Comparison of ENCODE assay signal across 8 mouse cellular contexts in genomic region chr2:101628297-101629236, GRCm38 (mm10). TPM values are rescaled to one million over a fixed set of nuclear protein-coding genes. Genes with fewer than 3 reads are reported as not detected.
DNase-seq lines count a peak whose midpoint lies in the region; ATAC-seq lines count a peak whose summit lies in the region.

No protein-coding gene starts in this region.

- H3K9me3 ChIP-seq in embryonic facial prominence, embryonic 12.5 days, result no peaks in the 10 kb centered on the region
- H3K9me3 ChIP-seq in limb, embryonic 11.5 days (ENCODE audit: control insufficient read depth, low read length), result no peaks in the 10 kb centered on the region
- H3K9me3 ChIP-seq in midbrain, embryonic 14.5 days (ENCODE audit: control insufficient read depth, low read length), result no peaks in the 10 kb centered on the region

- peaks cover 7% of the 10 kb centered on the region for H3K4me1 ChIP-seq in embryonic facial prominence, embryonic 12.5 days
- no peaks in the 10 kb centered on the region for H3K4me1 ChIP-seq in limb, embryonic 11.5 days (ENCODE audit: control insufficient read depth, insufficient read depth, low read length)
- H3K4me1 ChIP-seq in midbrain, embryonic 14.5 days (ENCODE audit: control insufficient read depth, insufficient read depth, low read length), result no peaks in the 10 kb centered on the region

- H3K4me2 ChIP-seq in embryonic facial prominence, embryonic 12.5 days (replicated peaks), result peak overlapping the region; percentile 65
- peak overlapping the region; percentile 59 for H3K4me2 ChIP-seq in limb, embryonic 11.5 days (ENCODE audit: low read depth, severe bottlenecking)
- H3K4me2 ChIP-seq in midbrain, embryonic 14.5 days (ENCODE audit: low read length), result peak overlapping the region; percentile 73

- no peaks in the 10 kb centered on the region for H3K36me3 ChIP-seq in embryonic facial prominence, embryonic 12.5 days
- H3K36me3 ChIP-seq in limb, embryonic 11.5 days (ENCODE audit: control insufficient read depth, insufficient read depth, low read length), result no peaks in the 10 kb centered on the region
- H3K36me3 ChIP-seq in midbrain, embryonic 14.5 days (ENCODE audit: control insufficient read depth, insufficient read depth, low read length), result no peaks in the 10 kb centered on the region

- no peaks in the 10 kb centered on the region for H3K27me3 ChIP-seq in embryonic facial prominence, embryonic 12.5 days
- H3K27me3 ChIP-seq in limb, embryonic 11.5 days (ENCODE audit: control insufficient read depth, insufficient read depth, low read length), result no peaks in the 10 kb centered on the region
- H3K27me3 ChIP-seq in midbrain, embryonic 14.5 days (ENCODE audit: control insufficient read depth, insufficient read depth, low read length), result no peaks in the 10 kb centered on the region

- H3K27ac ChIP-seq in embryonic facial prominence, embryonic 12.5 days, result peak overlapping the region; percentile 87
- no peak overlapping the region for H3K27ac ChIP-seq in limb, embryonic 11.5 days (replicated peaks; ENCODE audit: low read depth, low read length)
- peak overlapping the region; percentile 83 for H3K27ac ChIP-seq in midbrain, embryonic 14.5 days (replicated peaks; ENCODE audit: low read depth, low read length)

- peak overlapping the region; percentile 62 for H3K4me3 ChIP-seq in embryonic facial prominence, embryonic 12.5 days
- peak overlapping the region; percentile 58 for H3K4me3 ChIP-seq in limb, embryonic 11.5 days (ENCODE audit: low read depth, low read length)
- peak overlapping the region; percentile 50 for H3K4me3 ChIP-seq in midbrain, embryonic 14.5 days (replicated peaks; ENCODE audit: low read depth, low read length)

- peak; percentile 97 for ATAC-seq in embryonic facial prominence, embryonic 12.5 days (ENCODE audit: insufficient number of reproducible peaks, insufficient read depth, low FRiP score, low TSS enrichment)
- peak; percentile 95 for ATAC-seq in limb, embryonic 11.5 days (ENCODE audit: insufficient number of reproducible peaks, low FRiP score, low TSS enrichment, low read depth)
- ATAC-seq in midbrain, embryonic 14.5 days (ENCODE audit: low FRiP score, low TSS enrichment), result peak; percentile 99

- peak overlapping the region; percentile 69 for H3K9ac ChIP-seq in embryonic facial prominence, embryonic 12.5 days
- H3K9ac ChIP-seq in limb, embryonic 11.5 days (ENCODE audit: low read length), result peak overlapping the region; percentile 35
- peak overlapping the region; percentile 50 for H3K9ac ChIP-seq in midbrain, embryonic 14.5 days (replicated peaks; ENCODE audit: low read length)

- peak; percentile 97 for DNase-seq in 416B (ENCODE audit: low read depth)
- peak; percentile 80 for DNase-seq in adrenal gland, postnatal 14 days
- DNase-seq in heart, adult 11 months, result peak; percentile 99
- DNase-seq in kidney, adult 18-20 months, result peak; percentile 90
- peak; percentile 82 for DNase-seq in limb, embryonic 11.5 days (ENCODE audit: low spot score)
- peak; percentile 98 for DNase-seq in midbrain, embryonic 14.5 days
- peak; percentile 18 to 43 for DNase-seq in spleen, adult 18-20 months

- 1% methylated on average over 31 of the region's 31 CpGs for WGBS in embryonic facial prominence, embryonic 12.5 days
- 2% methylated on average over 31 of the region's 31 CpGs for WGBS in limb, embryonic 11.5 days
- 1% methylated on average over 31 of the region's 31 CpGs for WGBS in midbrain, embryonic 14.5 days

RNA-seq across cellular contexts. Expression of gene Rag2, which starts 4.0 kb away (rescaled TPM):
- 0.48 TPM in 1 of 2 replicates, not detected in the other for total RNA-seq in adrenal gland, postnatal 14 days (2021)
- polyA plus RNA-seq in embryonic facial prominence, embryonic 12.5 days (2016; fragmentation: Nextera tagmentation; extraction: Ambion mirVana), result 0.09 and 0.31 TPM in 2 replicates
- polyA plus RNA-seq in limb, embryonic 11.5 days (2014; fragmentation: Nextera tagmentation; extraction: Ambion mirVana), result 0.13 TPM in 1 of 2 replicates, not detected in the other
- not detected in 2 replicates for polyA plus RNA-seq in midbrain, embryonic 14.5 days (2014; fragmentation: Nextera tagmentation; extraction: Ambion mirVana)

RNA-seq across cellular contexts. Expression of gene Rag1, which starts 20.7 kb away (rescaled TPM):
- 0.19 and 1.9 TPM in 2 replicates for total RNA-seq in adrenal gland, postnatal 14 days (2021)
- polyA plus RNA-seq in embryonic facial prominence, embryonic 12.5 days (2016; fragmentation: Nextera tagmentation; extraction: Ambion mirVana), result 0.60 and 0.81 TPM in 2 replicates
- polyA plus RNA-seq in limb, embryonic 11.5 days (2014; fragmentation: Nextera tagmentation; extraction: Ambion mirVana), result 0.56 and 0.87 TPM in 2 replicates
- polyA plus RNA-seq in midbrain, embryonic 14.5 days (2014; fragmentation: Nextera tagmentation; extraction: Ambion mirVana), result 0.19 and 0.20 TPM in 2 replicates

RNA-seq across cellular contexts. Expression of gene B230118H07Rik, which starts 20.8 kb away (rescaled TPM):
- total RNA-seq in adrenal gland, postnatal 14 days (2021), result 31.8 and 32.7 TPM in 2 replicates
- polyA plus RNA-seq in embryonic facial prominence, embryonic 12.5 days (2016; fragmentation: Nextera tagmentation; extraction: Ambion mirVana), result 59.3 and 59.9 TPM in 2 replicates
- polyA plus RNA-seq in limb, embryonic 11.5 days (2014; fragmentation: Nextera tagmentation; extraction: Ambion mirVana), result 60.6 and 61.7 TPM in 2 replicates
- 46.0 and 49.4 TPM in 2 replicates for polyA plus RNA-seq in midbrain, embryonic 14.5 days (2014; fragmentation: Nextera tagmentation; extraction: Ambion mirVana)

RNA-seq across cellular contexts. Expression of gene Traf6, which starts 49.7 kb away (rescaled TPM):
- total RNA-seq in adrenal gland, postnatal 14 days (2021), result 16.1 and 17.0 TPM in 2 replicates
- polyA plus RNA-seq in embryonic facial prominence, embryonic 12.5 days (2016; fragmentation: Nextera tagmentation; extraction: Ambion mirVana), result 10.4 and 11.4 TPM in 2 replicates
- polyA plus RNA-seq in limb, embryonic 11.5 days (2014; fragmentation: Nextera tagmentation; extraction: Ambion mirVana), result 18.5 and 20.9 TPM in 2 replicates
- polyA plus RNA-seq in midbrain, embryonic 14.5 days (2014; fragmentation: Nextera tagmentation; extraction: Ambion mirVana), result 6.6 and 11.5 TPM in 2 replicates

Comparison
In these comparisons a context has a peak if more than half of its experiments do, and no peak if none do; other contexts are left out.
1. DNase-seq: peak in every context shown above with its lines; median percentile 99 in heart, adult 11 months; 98 in midbrain, embryonic 14.5 days; 97 in 416B; 90 in kidney, adult 18-20 months; 82 in limb, embryonic 11.5 days; 80 in adrenal gland, postnatal 14 days; 30 in spleen, adult 18-20 months.